Mouse (Mus musculus) left cerebral cortex, adult 9 months (tissue): ENCODE results near the gene Slc22a8.

Experiments
- DNase-seq, 2 experiments: peaks; one replicate each; pipeline ENCODE4 v3.0.0; 2022; ENCODE audit warnings: low spot score in 2 of 2

Slc22a8 gene

GRCm38 (mm10) chr19:8599229-8599628, 8.2 kb downstream of the Slc22a8 start:
- no peak for DNase-seq

- no peak for DNase-seq
These were observed 10.9 kb downstream of the Slc22a8 start for GRCm38 (mm10) chr19:8601922-8602321.

GRCm38 (mm10) chr19:8602914-8603313, 11.9 kb downstream of the Slc22a8 start:
- no peak for DNase-seq

GRCm38 (mm10) chr19:8604536-8605240, 13.6 kb downstream of the Slc22a8 start:
- no peak for DNase-seq

- no peak for DNase-seq
These were observed 14.1 kb downstream of the Slc22a8 start for GRCm38 (mm10) chr19:8605241-8605558.

GRCm38 (mm10) chr19:8611358-8612123, 20.5 kb downstream of the Slc22a8 start:
- no peak for DNase-seq

GRCm38 (mm10) chr19:8613111-8613510, 22.1 kb downstream of the Slc22a8 start:
- no peak for DNase-seq

GRCm38 (mm10) chr19:8614343-8614742, 23.3 kb downstream of the Slc22a8 start:
- no peak for DNase-seq

GRCm38 (mm10) chr19:8616314-8616713, 25.3 kb downstream of the Slc22a8 start:
- DNase-seq: no peak

GRCm38 (mm10) chr19:8617904-8618303, 26.9 kb downstream of the Slc22a8 start, which contains the start of gene Slc22a6:
Gene Slc22a6 (plus strand): TSS chr19:8618039.
- no peak for DNase-seq

- DNase-seq: no peak
These were observed 30.0 kb downstream of the Slc22a8 start for GRCm38 (mm10) chr19:8621098-8621497.

GRCm38 (mm10) chr19:8630249-8630648, 39.2 kb downstream of the Slc22a8 start:
- DNase-seq: no peak

GRCm38 (mm10) chr19:8630826-8631225, 39.8 kb downstream of the Slc22a8 start:
- no peak for DNase-seq

- DNase-seq: no peak
These were observed 41.0 kb downstream of the Slc22a8 start for GRCm38 (mm10) chr19:8632029-8632428.

GRCm38 (mm10) chr19:8642086-8642485, 51.0 kb downstream of the Slc22a8 start:
- DNase-seq: no peak

- DNase-seq: no peak
These were observed 55.3 kb downstream of the Slc22a8 start for GRCm38 (mm10) chr19:8646393-8646792.

GRCm38 (mm10) chr19:8655833-8656232, 64.8 kb downstream of the Slc22a8 start:
- no peak for DNase-seq

- DNase-seq: no peak
These were observed 65.3 kb downstream of the Slc22a8 start for GRCm38 (mm10) chr19:8656341-8656740.
